Mouse (Mus musculus) spleen, adult 12 weeks (tissue): ENCODE data around the gene Olfr209.
"Not testable (repeated sequence)": the region's sequence is repeated elsewhere in the genome, so short reads cannot be mapped to it uniquely, and the experiment has no call there.

Experiments
- DNase-seq: peaks from one replicate; pipeline ENCODE4 v3.0.0; 2022; ENCODE audit warnings: low spot score

Olfr209 gene

DNA sequence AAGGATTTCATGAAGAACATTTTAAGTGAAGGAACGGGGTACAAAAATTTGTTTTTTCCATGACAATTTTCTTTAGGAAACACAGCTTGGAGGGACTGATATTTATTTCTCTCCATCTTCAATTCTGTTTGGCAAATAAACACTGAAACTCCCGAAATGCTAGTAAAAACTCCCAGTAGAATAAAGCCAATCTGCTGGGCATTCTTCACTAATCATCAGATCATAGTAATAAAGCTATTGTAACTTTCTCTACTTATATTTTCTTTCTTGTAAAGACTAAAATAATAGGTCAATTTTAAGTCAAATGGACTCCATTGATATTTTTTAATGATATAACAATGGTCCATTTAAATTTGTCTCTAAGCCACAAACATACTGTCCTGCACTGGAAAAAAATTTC, at the start of gene Olfr209:
Olfr209 (minus strand) TSS at position 101 of the 400 bp plus-strand sequence.
- no peak for DNase-seq

DNA sequence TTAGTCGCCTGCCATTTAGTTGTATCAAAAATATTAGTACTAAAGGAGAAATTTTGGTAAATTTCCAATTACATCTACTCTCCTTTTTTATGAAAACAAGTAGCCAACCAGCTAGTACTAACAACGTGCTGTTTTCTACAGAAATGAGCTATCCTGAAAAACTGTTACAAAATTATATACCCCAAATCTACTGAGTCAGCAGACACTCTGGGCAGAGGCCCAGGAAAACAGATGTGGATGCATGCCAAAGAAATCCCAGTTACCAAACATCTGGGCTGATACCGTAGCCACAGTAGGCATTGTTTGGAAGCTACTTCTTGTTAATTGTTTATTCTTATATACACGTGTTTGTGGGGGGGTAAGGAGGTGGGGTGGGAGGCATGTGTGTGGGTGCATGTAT, 49.7 kb upstream of the Olfr209 start:
- DNase-seq, result no peak

DNA sequence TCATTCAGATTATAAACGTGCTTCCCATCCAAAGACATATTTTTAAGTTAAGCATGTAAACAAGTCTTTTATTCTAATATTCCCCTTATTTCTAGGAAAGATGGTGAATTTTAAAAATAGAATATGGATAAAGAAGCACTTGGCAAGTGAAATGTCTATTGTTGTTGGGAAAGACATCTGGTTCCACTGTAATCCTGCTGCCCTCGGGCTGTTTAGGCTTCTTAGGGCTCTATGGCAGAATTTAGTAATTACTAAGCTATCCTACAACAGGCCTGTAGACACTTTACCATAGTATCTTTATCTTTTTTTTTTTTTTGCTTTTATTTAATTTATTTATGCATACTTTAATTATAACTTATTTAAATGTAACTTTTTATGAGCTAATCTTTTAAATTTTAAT, 46.0 kb upstream of the Olfr209 start:
- no peak for DNase-seq

DNA sequence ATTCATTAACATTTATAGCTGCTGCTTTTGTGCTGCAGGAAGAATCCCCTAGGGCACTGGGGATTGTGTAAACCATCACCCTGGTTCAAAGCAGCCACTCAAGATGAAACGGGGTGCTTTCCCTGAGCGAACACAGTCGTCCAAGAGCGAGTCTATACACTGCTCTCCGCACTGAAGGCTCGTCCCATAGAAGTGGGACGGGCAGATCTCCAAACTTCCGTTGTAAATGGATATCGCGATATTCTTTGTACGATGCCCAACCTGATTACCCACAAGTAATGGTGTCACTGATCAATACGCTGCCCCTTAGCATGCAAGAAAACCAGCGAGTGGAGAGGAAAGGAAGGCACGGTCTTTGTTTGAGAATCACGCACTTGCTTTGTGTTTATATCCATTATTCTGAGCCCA, 45.6 kb upstream of the Olfr209 start:
- no peak for DNase-seq

DNA sequence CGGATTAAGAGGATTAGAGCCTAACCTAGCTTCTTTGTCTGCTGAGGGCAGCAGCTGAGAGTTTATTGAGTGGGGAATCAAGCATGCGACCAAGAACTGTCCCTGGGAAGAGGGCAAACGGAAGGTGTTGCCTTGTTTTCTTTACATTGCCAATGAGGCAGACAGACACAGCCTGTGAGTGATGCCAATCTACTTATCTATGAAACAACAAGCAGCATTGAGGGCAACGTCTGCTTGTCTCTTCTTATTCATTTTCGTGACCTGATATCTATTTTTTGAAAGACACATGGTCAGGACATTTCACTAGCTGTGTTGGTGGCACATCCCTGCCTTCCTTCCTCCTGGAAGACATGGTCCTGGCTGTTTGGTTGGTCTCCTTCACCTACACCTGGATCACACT, 43.2 kb upstream of the Olfr209 start, which contains the start of gene Gabrr3:
Gabrr3 (plus strand) TSS at position 301 of the 400 bp plus-strand sequence.
- no peak for DNase-seq

DNA sequence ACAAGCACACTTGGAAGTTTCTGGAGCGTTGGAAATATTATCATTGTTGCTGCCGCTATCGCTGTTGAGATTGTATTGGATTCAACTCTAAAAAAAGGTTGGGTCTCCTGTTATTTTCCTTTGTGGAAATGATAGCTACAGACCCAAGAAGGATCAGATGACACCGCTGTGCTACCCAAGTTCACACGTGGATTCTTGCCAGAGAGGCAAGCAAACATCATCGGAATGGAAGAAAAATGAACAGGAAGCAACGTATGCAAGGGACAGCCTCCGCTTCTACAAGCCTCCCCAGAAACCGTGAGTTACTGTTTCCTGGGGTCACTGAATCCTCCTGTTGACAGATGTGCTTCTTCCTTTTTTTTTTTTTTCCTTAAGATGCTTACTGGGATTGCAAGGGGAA, 41.0 kb upstream of the Olfr209 start:
- no peak for DNase-seq

DNA sequence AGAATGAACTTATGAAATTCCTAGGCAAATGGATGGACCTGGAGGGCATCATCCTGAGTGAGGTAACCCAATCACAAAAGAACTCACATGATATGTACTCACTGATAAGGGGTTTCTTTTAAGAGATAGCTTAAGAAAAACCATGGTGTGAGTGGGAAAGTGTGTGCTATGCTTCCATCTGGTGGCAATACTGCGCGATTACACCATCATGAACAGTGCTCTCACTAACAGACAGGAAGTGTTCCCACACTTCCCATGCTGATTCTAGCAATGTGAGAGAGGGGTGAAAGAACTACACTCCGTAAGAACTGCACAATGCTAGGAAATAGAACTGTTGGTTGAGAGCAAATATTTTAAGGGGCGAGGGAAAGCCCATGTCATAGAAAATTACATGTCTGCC, 39.9 kb upstream of the Olfr209 start:
- DNase-seq, result no peak

DNA sequence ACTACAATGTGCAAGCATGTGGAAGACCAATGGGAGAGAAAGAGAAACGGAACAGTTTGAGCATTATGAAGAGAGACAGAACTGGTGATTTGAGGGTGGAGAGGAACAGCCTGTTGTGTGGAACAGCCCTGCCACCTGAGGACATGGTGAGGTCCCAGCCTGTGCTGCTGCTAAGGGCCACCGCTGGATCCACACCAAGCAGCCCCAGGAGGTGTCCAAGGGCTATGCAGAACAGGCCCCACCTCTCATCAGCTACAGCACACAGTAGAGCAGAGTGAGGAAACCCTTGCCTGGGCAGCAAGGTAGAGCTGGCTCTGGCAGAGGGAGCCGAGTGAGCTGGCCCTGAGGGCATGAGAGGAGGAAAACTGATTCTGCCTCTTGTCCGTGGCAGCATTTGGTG, 38.2 kb upstream of the Olfr209 start:
- no peak for DNase-seq

DNA sequence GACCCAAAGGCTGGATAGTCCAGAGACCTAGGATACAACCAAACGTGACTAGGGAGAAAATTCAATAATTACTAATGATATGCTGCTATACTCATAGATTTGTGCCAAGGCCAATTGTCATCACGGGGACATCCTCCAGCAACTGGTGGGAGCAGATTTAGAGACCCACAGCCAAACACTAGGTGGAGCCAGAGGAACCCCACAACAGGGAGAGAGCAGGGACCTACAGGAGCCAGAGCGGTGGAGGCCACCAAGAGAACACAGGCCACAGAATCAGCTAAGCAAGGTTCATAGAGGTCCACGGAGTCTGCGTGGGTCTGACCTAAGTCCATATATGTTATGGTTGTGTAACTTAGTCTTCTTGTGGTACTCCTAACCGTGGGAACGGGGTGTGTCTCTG, 37.3 kb upstream of the Olfr209 start:
- DNase-seq, result no peak

DNA sequence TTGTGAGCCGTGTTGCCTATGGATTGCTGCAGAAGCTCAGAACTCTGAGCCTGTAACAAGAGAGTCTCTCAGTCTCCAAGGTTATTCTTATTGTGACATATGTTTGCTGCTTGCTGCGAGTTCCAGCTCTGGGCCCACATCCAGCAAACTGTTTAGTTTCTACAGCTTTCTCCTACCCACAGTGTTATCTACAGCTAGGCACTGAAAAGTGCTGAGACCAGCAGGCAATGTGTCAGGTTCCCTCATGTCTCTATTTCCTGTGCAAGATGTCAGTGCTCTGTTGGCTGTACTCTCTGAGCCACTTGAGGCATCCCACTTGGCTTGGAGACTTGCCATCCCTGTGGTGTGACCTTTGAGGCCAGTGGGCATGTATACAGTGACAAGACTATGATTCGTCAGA, 29.5 kb upstream of the Olfr209 start:
- no peak for DNase-seq

DNA sequence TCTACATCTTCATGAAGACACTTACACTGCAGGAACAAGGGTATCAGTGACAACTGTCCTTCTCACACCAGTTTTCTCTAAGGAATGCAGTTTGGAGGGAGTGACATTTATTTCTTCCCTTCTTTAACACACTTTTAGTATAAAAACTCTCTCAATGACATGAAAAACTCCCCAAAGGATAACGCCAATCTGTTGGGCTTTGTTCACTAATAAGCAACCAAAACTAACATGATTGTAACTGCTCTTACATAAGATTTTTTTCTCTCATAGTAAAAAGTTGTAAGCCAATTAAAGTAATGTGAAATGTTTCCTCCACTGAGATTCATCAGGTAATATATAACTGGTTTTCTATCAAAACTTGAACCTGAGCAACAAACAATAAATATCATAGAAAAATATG, 14.6 kb downstream of the Olfr209 start, which contains the start of gene Olfr206:
Olfr206 (minus strand) TSS at position 101 of the 400 bp plus-strand sequence.
- DNase-seq, result no peak

DNA sequence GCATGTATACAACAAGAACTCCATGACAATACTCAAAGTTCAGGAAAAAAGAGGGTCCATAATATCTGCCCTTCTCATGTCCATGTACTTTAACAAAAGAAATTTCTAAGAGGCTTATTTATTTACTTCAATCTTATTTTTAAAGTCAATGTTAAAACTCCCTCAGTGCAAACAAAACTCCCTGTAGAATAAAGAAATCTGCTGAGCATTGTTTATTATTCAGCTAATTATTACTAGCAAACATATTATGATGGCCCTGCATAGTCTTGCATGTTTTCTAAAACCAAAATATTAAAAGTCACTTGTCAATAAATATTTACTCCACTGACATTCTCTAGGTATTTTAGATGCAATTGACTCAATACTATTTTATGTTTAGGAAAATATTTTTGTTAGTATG, 32.8 kb downstream of the Olfr209 start, which contains the start of gene Olfr205:
Olfr205 (minus strand) TSS at position 101 of the 400 bp plus-strand sequence.
- DNase-seq, result no peak

DNA sequence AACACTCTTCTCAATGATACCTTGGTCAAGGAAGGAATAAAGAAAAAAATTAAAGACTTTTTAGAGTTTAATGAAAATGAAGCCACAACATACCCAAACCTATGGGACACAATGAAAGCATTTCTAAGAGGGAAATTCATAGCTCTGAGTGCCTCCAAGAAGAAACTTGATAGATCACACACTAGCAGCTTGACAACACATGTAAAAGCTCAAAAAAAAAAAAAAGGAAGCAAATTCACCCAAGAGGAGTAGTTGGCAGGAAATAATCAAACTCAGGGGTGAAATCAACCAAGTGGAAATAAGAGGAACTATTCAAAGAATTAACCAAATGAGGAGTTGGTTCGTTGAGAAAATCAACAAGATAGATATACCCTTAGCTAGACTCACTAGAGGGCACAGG, 40.5 kb downstream of the Olfr209 start:
- not testable (repeated sequence) for DNase-seq

DNA sequence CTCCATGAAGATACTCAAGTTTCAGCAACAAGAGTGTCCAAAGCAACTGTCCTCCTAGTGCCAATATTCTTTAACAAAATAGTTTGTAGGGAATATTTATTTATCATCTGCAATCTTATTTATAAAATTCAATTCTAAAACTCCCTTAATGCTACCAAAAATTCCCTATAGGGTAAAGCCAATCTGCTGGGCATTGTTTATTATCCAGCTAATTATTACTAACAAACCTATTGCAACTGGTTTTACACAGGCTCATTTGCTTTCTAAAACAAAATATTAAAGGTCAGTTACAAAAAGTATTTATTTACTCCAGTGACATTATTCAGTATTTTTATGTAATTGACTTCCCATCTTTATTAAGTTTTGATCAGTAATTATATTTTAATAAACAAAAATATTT, 45.6 kb downstream of the Olfr209 start, which contains the start of gene Olfr204:
Olfr204 (minus strand) TSS at position 101 of the 400 bp plus-strand sequence.
- no peak for DNase-seq
